ENCODE assay signal across 35 mouse cellular contexts in the genomic region with DNA sequence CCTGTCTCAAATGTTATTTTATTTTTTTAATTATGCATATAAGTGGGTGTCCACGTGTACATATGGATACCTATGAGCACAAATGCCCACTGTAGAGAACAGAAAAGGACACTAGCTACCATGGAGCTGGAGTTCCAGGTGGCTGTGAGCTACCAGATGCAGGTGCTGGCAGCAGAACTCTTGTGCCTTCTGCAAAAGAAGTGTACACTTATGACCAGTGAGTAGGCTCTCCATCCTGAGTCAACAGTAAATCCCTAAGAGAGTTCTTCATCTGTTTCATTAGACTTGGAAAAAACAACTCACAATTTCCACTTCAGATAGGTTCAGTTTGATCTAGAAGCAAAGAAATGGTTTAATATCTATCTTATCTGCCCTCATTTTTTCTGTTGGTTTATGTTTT.
"Had no signal": no experiment of that assay in that cellular context is flagged by ENCODE, and none has a peak within 500 bp of the region (broad histone marks: within the 10 kb centered on the region; RNA-seq: fewer than 3 reads in every experiment).

No protein-coding gene starts in this region.

- DNase-seq: heart, adult 2 months; heart, postnatal 10 days; heart, postnatal 14 days; heart, postnatal 36 days; heart, postnatal 4 days; kidney, adult 11 months; kidney, adult 18-20 months; kidney, adult 2 months; kidney, adult 8-10 months; kidney, adult 9 months; kidney, postnatal 10 days; kidney, postnatal 14 days; kidney, postnatal 25 days; kidney, postnatal 36 days; kidney, postnatal 4 days; layer of hippocampus, adult 9-11 months; layer of hippocampus, postnatal 36 days had no signal

- H3K4me2 ChIP-seq: heart, embryonic 12.5 days; heart, embryonic 13.5 days; heart, embryonic 15.5 days; hindbrain, embryonic 12.5 days; hindbrain, embryonic 13.5 days; hindbrain, embryonic 14.5 days; hindbrain, embryonic 15.5 days; intestine, embryonic 15.5 days; kidney, embryonic 15.5 days had no signal

- ATAC-seq: hindbrain, embryonic 16.5 days; hindbrain, postnatal 0 days; inflammation-experienced regulatory T-cells, adult 6 months; intestine, embryonic 15.5 days; intestine, embryonic 16.5 days; intestine, postnatal 0 days had no signal

- H3K27ac ChIP-seq: heart, adult 2 months; heart, embryonic 10.5 days; heart, embryonic 13.5 days; heart, embryonic 15.5 days; hindbrain, embryonic 10.5 days; hindbrain, embryonic 12.5 days; hindbrain, embryonic 13.5 days; hindbrain, embryonic 14.5 days; hindbrain, embryonic 15.5 days; hindbrain, postnatal 0 days; intestine, embryonic 15.5 days; kidney, embryonic 15.5 days; kidney, postnatal 0 days; layer of hippocampus, adult 2 months had no signal

- H3K4me1 ChIP-seq: heart, embryonic 10.5 days; heart, embryonic 12.5 days; heart, embryonic 13.5 days; heart, embryonic 15.5 days; hindbrain, embryonic 10.5 days; hindbrain, embryonic 13.5 days; hindbrain, embryonic 15.5 days; intestine, embryonic 15.5 days; kidney, embryonic 15.5 days had no signal

- H3K36me3 ChIP-seq: heart, embryonic 10.5 days; heart, embryonic 12.5 days; heart, embryonic 13.5 days; heart, embryonic 15.5 days; hindbrain, embryonic 10.5 days; hindbrain, embryonic 12.5 days; hindbrain, embryonic 13.5 days; hindbrain, embryonic 15.5 days; intestine, embryonic 15.5 days; kidney, embryonic 15.5 days had no signal

- H3K27me3 ChIP-seq: heart, embryonic 12.5 days; heart, embryonic 13.5 days; heart, embryonic 15.5 days; hindbrain, embryonic 12.5 days; hindbrain, embryonic 13.5 days; hindbrain, embryonic 15.5 days; intestine, embryonic 15.5 days; kidney, embryonic 15.5 days had no signal

- H3K4me3 ChIP-seq: heart, adult 2 months; heart, embryonic 10.5 days; heart, embryonic 12.5 days; heart, embryonic 13.5 days; heart, embryonic 15.5 days; hindbrain, embryonic 10.5 days; hindbrain, embryonic 12.5 days; hindbrain, embryonic 13.5 days; hindbrain, embryonic 15.5 days; intestine, embryonic 15.5 days; kidney, embryonic 15.5 days; layer of hippocampus, adult 2 months had no signal

- H3K9me3 ChIP-seq: heart, embryonic 10.5 days; heart, embryonic 12.5 days; heart, embryonic 13.5 days; heart, embryonic 15.5 days; hindbrain, embryonic 10.5 days; hindbrain, embryonic 12.5 days; hindbrain, embryonic 13.5 days; hindbrain, embryonic 15.5 days; intestine, embryonic 15.5 days; kidney, embryonic 15.5 days had no signal

- H3K9ac ChIP-seq: heart, embryonic 12.5 days; heart, embryonic 13.5 days; heart, embryonic 15.5 days; hindbrain, embryonic 12.5 days; hindbrain, embryonic 13.5 days; hindbrain, embryonic 14.5 days; hindbrain, embryonic 15.5 days; intestine, embryonic 15.5 days; kidney, embryonic 15.5 days had no signal
